Mouse (Mus musculus) G1E (cell line): Measurements from ENCODE around the gene Anapc7. TPM values are rescaled to one million over a fixed set of nuclear protein-coding genes. Genes with fewer than 3 reads are reported as not detected.

Experiments used
- ATAC-seq: 2 replicates; pipeline ENCODE4 v1.8.0; 2016; ENCODE audit warnings: mild to moderate bottlenecking; ENCODE audit not compliant: insufficient number of reproducible peaks, poor library complexity, low FRiP score, severe bottlenecking; ENCODE audit errors: extremely low read depth
- DNase-seq: peaks from one replicate; pipeline ENCODE4 v3.0.0; 2012; ENCODE audit warnings: low spot score
- H3K27me3 ChIP-seq: 2 replicates; pipeline ENCODE4 v1.6.1; 2012; ENCODE audit warnings: mild to moderate bottlenecking, low read length, inconsistent platforms; ENCODE audit not compliant: insufficient read depth
- H3K36me3 ChIP-seq: replicated peaks from 2 replicates; pipeline ENCODE3; 2012; ENCODE audit warnings: mild to moderate bottlenecking, inconsistent platforms
- H3K4me1 ChIP-seq: 2 replicates; pipeline ENCODE4 v1.6.1; 2012; ENCODE audit warnings: low read depth, low read length, inconsistent platforms, mixed read lengths; ENCODE audit not compliant: insufficient read depth
- H3K4me3 ChIP-seq: 2 replicates; pipeline ENCODE4 v1.5.1; 2012; ENCODE audit warnings: low read depth, mild to moderate bottlenecking, inconsistent platforms, low read length, moderate library complexity, mixed read lengths
- H3K9me3 ChIP-seq: replicated peaks from 2 replicates; pipeline ENCODE4 v1.6.1; 2012; ENCODE audit warnings: inconsistent platforms
- CTCF ChIP-seq: IDR thresholded peaks from 2 replicates; pipeline ENCODE4 v1.5.1; 2012; ENCODE audit warnings: low read depth, low read length, inconsistent platforms, mixed read lengths
- GATA1 ChIP-seq: IDR thresholded peaks from 2 replicates; pipeline ENCODE4 v1.6.1; 2012; ENCODE audit warnings: borderline replicate concordance, low read length, inconsistent platforms, mixed read lengths
- GATA2 ChIP-seq: IDR thresholded peaks from 2 replicates; pipeline ENCODE4 v1.6.1; 2012; ENCODE audit warnings: low read depth, low read length, inconsistent platforms, borderline replicate concordance
- POLR2AphosphoS5 ChIP-seq: IDR thresholded peaks from 2 replicates; pipeline ENCODE4 v1.6.1; 2012; ENCODE audit warnings: low read depth, low read length, inconsistent platforms; ENCODE audit not compliant: insufficient replicate concordance
- TAL1 ChIP-seq: conservative IDR thresholded peaks from 2 replicates; pipeline ENCODE4 v1.6.1; 2012; ENCODE audit warnings: low read depth, low read length, inconsistent platforms, mixed read lengths
- polyA plus RNA-seq: library from polyadenylated mRNA; stranded (reverse); fragments of >175 nt; gene quantifications from 2 replicates; pipeline ENCODE4 v1.2.3, GENCODE M21; 2012
- total RNA-seq, 2 experiments: library from RNA; stranded (forward) in 1 of 2; stranded (reverse) in 1 of 2; fragments of 200-1000 nt in 1 of 2; fragments of >200 nt in 1 of 2; fragmentation: Nextera tagmentation in 1 of 2; gene quantifications; 2 replicates each; pipeline ENCODE4 v1.2.3; 2014 to 2017

Anapc7 gene
- total and polyA plus RNA-seq, 3 experiments, result 21.8 to 26.1 (median 24.5) TPM

DNA sequence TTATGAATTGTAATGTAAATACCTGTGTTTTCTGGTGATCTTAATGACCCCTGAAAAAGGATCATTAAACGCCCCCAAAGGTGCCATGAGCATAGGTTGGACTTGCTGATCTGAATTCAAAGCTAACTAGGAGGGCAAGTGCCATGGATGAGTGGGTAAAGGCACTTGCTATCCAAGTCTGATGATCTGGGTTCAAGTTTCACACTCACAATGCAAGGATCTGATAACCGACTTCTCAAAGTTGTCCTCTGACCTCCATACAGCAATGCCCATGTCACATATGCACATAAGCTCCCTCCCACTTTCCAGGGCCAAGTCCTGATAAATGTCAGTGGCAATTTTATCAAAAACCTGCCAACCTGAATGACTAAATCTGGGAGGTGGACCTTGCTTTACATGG, 71.5 kb downstream of the Anapc7 start:
- TF ChIP-seq POLR2AphosphoS5 (no peak), CTCF (no peak), TAL1 (no peak)
- Histone ChIP-seq H3K4me1 (peaks cover 30% of the 10 kb centered on the region), H3K36me3 (peaks cover 91% of the 10 kb centered on the region), H3K27me3 (no peaks in the 10 kb centered on the region), H3K4me3 (no peak overlapping the region), H3K9me3 (no peaks in the 10 kb centered on the region)
- ATAC-seq (no peak), DNase-seq (no peak)

DNA sequence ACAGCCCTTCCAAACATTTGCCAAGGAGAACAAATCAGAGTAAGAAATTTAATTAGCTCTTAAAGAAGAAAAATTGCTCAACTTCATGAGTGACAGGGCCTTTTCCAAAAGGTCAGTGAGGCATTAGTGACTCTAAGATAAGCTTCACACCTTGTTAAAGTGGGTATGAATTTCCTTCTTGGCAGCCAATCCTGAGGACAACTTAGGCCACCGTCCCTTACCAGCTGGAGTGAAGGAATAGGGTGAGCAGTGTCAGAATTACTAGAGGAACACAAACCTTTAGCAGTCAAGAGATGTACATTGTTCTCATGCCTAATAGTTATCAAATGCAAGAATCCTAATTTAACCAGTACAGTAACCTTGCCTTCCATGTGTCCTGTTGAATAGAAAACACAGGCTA, 73.0 kb downstream of the Anapc7 start:
- H3K27me3 ChIP-seq, result no peaks in the 10 kb centered on the region
- peaks cover 82% of the 10 kb centered on the region for H3K36me3 ChIP-seq
- no peak for TF ChIP-seq GATA2
- no peak for TF ChIP-seq CTCF
- no peak for TF ChIP-seq GATA1
- TF ChIP-seq TAL1, result no peak
- TF ChIP-seq POLR2AphosphoS5, result no peak
- H3K4me1 ChIP-seq, result peaks cover 36% of the 10 kb centered on the region
- no peak for DNase-seq
- ATAC-seq, result no peak
- H3K4me3 ChIP-seq, result no peak overlapping the region
- no peaks in the 10 kb centered on the region for H3K9me3 ChIP-seq

Other genes starting within 250 kb of the Anapc7 start
- gene Hvcn1, start 214.9 kb upstream of the Anapc7 start, total RNA-seq (2014; fragmentation: Nextera tagmentation), result 0.24 and 1.6 TPM in 2 replicates
- gene Hvcn1, start 214.9 kb upstream of the Anapc7 start, total RNA-seq (2017), result 0.06 and 0.27 TPM in 2 replicates
- gene Hvcn1, start 214.9 kb upstream of the Anapc7 start, polyA plus RNA-seq, result 0.20 and 0.27 TPM in 2 replicates
- gene Tctn1, start 157.2 kb upstream of the Anapc7 start, total RNA-seq (2014; fragmentation: Nextera tagmentation), result 10.2 and 10.9 TPM in 2 replicates
- gene Tctn1, start 157.2 kb upstream of the Anapc7 start, total RNA-seq (2017), result 5.0 and 6.3 TPM in 2 replicates
- gene Tctn1, start 157.2 kb upstream of the Anapc7 start, polyA plus RNA-seq, result 12.0 TPM in 2 replicates
- 11.3 and 12.5 TPM in 2 replicates for gene Pptc7, start 137.3 kb upstream of the Anapc7 start, total RNA-seq (2014; fragmentation: Nextera tagmentation)
- 15.3 and 16.7 TPM in 2 replicates for gene Pptc7, start 137.3 kb upstream of the Anapc7 start, total RNA-seq (2017)
- 10.6 and 11.4 TPM in 2 replicates for gene Pptc7, start 137.3 kb upstream of the Anapc7 start, polyA plus RNA-seq
- 47.3 and 48.3 TPM in 2 replicates for gene Rad9b, start 67.5 kb upstream of the Anapc7 start, total RNA-seq (2014; fragmentation: Nextera tagmentation)
- 17.3 and 20.8 TPM in 2 replicates for gene Rad9b, start 67.5 kb upstream of the Anapc7 start, total RNA-seq (2017)
- 0.85 and 2.8 TPM in 2 replicates for gene Rad9b, start 67.5 kb upstream of the Anapc7 start, polyA plus RNA-seq
- 147 and 207 TPM in 2 replicates for gene Vps29, start 67.3 kb upstream of the Anapc7 start, total RNA-seq (2014; fragmentation: Nextera tagmentation)
- gene Vps29, start 67.3 kb upstream of the Anapc7 start, total RNA-seq (2017), result 228 and 249 TPM in 2 replicates
- gene Vps29, start 67.3 kb upstream of the Anapc7 start, polyA plus RNA-seq, result 9.8 and 13.5 TPM in 2 replicates
- 55.2 and 59.0 TPM in 2 replicates for gene Gpn3, start 49.8 kb upstream of the Anapc7 start, total RNA-seq (2014; fragmentation: Nextera tagmentation)
- gene Gpn3, start 49.8 kb upstream of the Anapc7 start, total RNA-seq (2017), result 52.6 and 55.2 TPM in 2 replicates
- gene Gpn3, start 49.8 kb upstream of the Anapc7 start, polyA plus RNA-seq, result 46.4 and 48.8 TPM in 2 replicates
- 46.5 and 61.5 TPM in 2 replicates for gene Fam216a, start 49.3 kb upstream of the Anapc7 start, total RNA-seq (2014; fragmentation: Nextera tagmentation)
- gene Fam216a, start 49.3 kb upstream of the Anapc7 start, total RNA-seq (2017), result 53.4 and 61.1 TPM in 2 replicates
- gene Fam216a, start 49.3 kb upstream of the Anapc7 start, polyA plus RNA-seq, result 69.9 and 93.7 TPM in 2 replicates
- gene Arpc3, start 29.8 kb upstream of the Anapc7 start, total RNA-seq (2014; fragmentation: Nextera tagmentation), result 104 and 112 TPM in 2 replicates
- 708 and 715 TPM in 2 replicates for gene Arpc3, start 29.8 kb upstream of the Anapc7 start, total RNA-seq (2017)
- gene Arpc3, start 29.8 kb upstream of the Anapc7 start, polyA plus RNA-seq, result 31.1 and 47.6 TPM in 2 replicates
- 61.6 and 74.4 TPM in 2 replicates for gene Atp2a2, start 80.5 kb downstream of the Anapc7 start, total RNA-seq (2014; fragmentation: Nextera tagmentation)
- 62.6 and 73.6 TPM in 2 replicates for gene Atp2a2, start 80.5 kb downstream of the Anapc7 start, total RNA-seq (2017)
- gene Atp2a2, start 80.5 kb downstream of the Anapc7 start, polyA plus RNA-seq, result 39.8 and 47.5 TPM in 2 replicates
- 22.9 and 25.3 TPM in 2 replicates for gene Ift81, start 192.8 kb downstream of the Anapc7 start, total RNA-seq (2014; fragmentation: Nextera tagmentation)
- gene Ift81, start 192.8 kb downstream of the Anapc7 start, total RNA-seq (2017), result 15.9 and 18.0 TPM in 2 replicates
- gene Ift81, start 192.8 kb downstream of the Anapc7 start, polyA plus RNA-seq, result 1.5 and 1.8 TPM in 2 replicates
- gene P2rx7, start 222.2 kb downstream of the Anapc7 start, total RNA-seq (2014; fragmentation: Nextera tagmentation), result 9.0 and 12.9 TPM in 2 replicates
- gene P2rx7, start 222.2 kb downstream of the Anapc7 start, total RNA-seq (2017), result 7.2 and 8.9 TPM in 2 replicates
- 0.72 and 1.1 TPM in 2 replicates for gene P2rx7, start 222.2 kb downstream of the Anapc7 start, polyA plus RNA-seq